Mouse (Mus musculus) myocyte (in vitro differentiated cells): Measurements from ENCODE around the gene Mms19.

Experiments
- CEBPB ChIP-seq: IDR thresholded peaks from 2 replicates; pipeline ENCODE4 v1.6.1; 2011; ENCODE audit warnings: mild to moderate bottlenecking, moderate library complexity; ENCODE audit not compliant: poor library complexity, insufficient read depth, severe bottlenecking
- E2F4 ChIP-seq: IDR thresholded peaks from one replicate; pipeline ENCODE4 v1.6.1; 2011; ENCODE audit warnings: mild to moderate bottlenecking, control low read depth, moderate library complexity; ENCODE audit not compliant: insufficient read depth
- MAX ChIP-seq: IDR thresholded peaks from one replicate; pipeline ENCODE4 v1.6.1; 2011; ENCODE audit warnings: low read depth, mild to moderate bottlenecking, control low read depth
- MYOD1 ChIP-seq, 3 experiments: IDR thresholded peaks; one replicate each; pipeline ENCODE4 v1.6.1; 2011; ENCODE audit warnings: control low read depth in 2 of 3, low read depth in 2 of 3, mild to moderate bottlenecking in 2 of 3, moderate library complexity in 1 of 3; ENCODE audit not compliant: insufficient read length in 2 of 3, control insufficient read depth in 1 of 3
- MYOG ChIP-seq, 3 experiments: IDR thresholded peaks; one replicate each; pipeline ENCODE4 v1.6.1; 2011; ENCODE audit warnings: control low read depth in 2 of 3, low read depth in 2 of 3, mild to moderate bottlenecking in 2 of 3; ENCODE audit not compliant: insufficient read length in 2 of 3, control insufficient read depth in 1 of 3, insufficient read depth in 1 of 3
- POLR2A ChIP-seq: IDR thresholded peaks from one replicate; pipeline ENCODE4 v1.6.1; 2011; ENCODE audit warnings: low read depth, mild to moderate bottlenecking, control low read depth, moderate library complexity; ENCODE audit not compliant: insufficient read length
- POLR2AphosphoS2 ChIP-seq: IDR thresholded peaks from one replicate; pipeline ENCODE4 v1.6.1; 2011; ENCODE audit warnings: low read depth, control low read depth; ENCODE audit not compliant: insufficient read length
- TCF12 ChIP-seq: IDR thresholded peaks from one replicate; pipeline ENCODE4 v1.6.1; 2011; ENCODE audit warnings: mild to moderate bottlenecking, control low read depth; ENCODE audit not compliant: poor library complexity, insufficient read depth, severe bottlenecking
- TCF3 ChIP-seq: IDR thresholded peaks from one replicate; pipeline ENCODE4 v1.6.1; 2011; ENCODE audit warnings: low read depth, control low read depth; ENCODE audit not compliant: insufficient read length
- USF1 ChIP-seq: IDR thresholded peaks from one replicate; pipeline ENCODE4 v1.6.1; 2011; ENCODE audit warnings: low read depth, mild to moderate bottlenecking, control low read depth, moderate library complexity

DNA sequence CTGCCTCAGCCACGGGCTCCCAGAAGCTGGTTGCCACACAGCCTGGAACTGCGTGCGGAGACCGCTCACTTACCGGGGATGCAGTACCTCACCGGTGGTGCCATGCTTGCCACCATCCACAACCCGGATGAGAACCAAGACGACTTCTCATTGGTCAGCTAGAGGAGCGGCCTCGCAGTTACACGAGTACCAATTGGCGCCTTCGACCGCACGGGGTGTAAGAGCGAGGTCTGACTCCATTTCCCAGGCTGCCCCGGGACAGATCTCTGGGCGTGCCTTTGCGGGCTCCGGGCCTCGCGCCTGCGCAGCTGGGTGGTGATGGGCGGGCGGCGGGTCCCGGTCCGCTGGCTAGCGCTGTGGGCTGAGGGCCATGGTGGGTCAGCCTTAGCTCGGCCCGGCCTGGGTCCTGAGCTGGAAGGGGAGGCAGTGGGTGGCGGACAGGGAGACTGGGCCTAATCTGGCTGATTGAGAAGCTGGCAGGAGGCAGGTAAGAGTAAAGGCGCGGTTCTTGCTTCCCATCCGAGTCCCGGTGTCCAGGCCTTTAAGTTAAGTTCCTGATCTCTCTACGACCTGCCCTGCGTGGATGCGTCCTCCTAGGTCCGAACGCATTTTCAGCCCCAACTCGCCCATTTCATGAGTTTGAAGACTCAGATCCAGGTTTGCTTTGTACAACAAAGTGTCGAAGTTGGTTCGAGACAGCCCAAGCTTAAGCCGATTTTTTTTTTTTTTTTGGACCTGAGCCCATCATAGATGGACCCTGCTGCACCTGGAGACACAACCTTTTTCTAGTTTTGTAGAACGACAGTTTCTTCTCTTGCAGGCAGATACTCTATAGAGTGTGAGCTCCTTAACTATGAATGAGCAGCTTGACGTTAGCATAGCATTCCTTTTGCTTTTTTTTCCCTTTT lies 47.5 kb downstream of the Mms19 start, which contains the start of the genes Exosc1 and Zdhhc16:
- peak; percentile 91 for TF ChIP-seq POLR2A
- no peak for TF ChIP-seq MYOD1 (IDR thresholded peaks at IDR 0.05; ENCODE audit: control insufficient read depth in 1 of 3, insufficient read length in 2 of 3, low read depth in 2 of 3)
- TF ChIP-seq TCF12, result no peak
- TF ChIP-seq TCF3, result no peak
- peak; percentile 78 for TF ChIP-seq POLR2AphosphoS2
- no peak for TF ChIP-seq MAX
- TF ChIP-seq USF1, result peak; percentile 68
- no peak for TF ChIP-seq E2F4
- TF ChIP-seq MYOG (IDR thresholded peaks at IDR 0.05; ENCODE audit: control insufficient read depth in 1 of 3, insufficient read depth in 1 of 3, insufficient read length in 2 of 3, low read depth in 2 of 3), result peak in 1 of 3 experiments; percentile 32
- TF ChIP-seq CEBPB, result no peak
